Mouse (Mus musculus) brain, embryonic 14.5 days (tissue): ENCODE measurements at regions not wholly inside any gene's neighbourhood (a gene's known extent, or its start where the extent isn't known, plus 50 kb on each side); places are given as distances from the start of the nearest gene placed in this dataset.

Experiments used
- CTCF ChIP-seq: fragments of 200-500 bp; IDR thresholded peaks from 2 replicates; pipeline ENCODE4 v1.5.1; 2012; ENCODE audit warnings: inconsistent platforms, mild to moderate bottlenecking, moderate library complexity, borderline replicate concordance; ENCODE audit not compliant: insufficient read depth, insufficient read length; ENCODE audit errors: extremely low read depth
- POLR2A ChIP-seq: fragments of 200-500 bp; IDR thresholded peaks from 2 replicates; pipeline ENCODE4 v1.6.1; 2012; ENCODE audit warnings: mild to moderate bottlenecking, inconsistent platforms, borderline replicate concordance; ENCODE audit not compliant: poor library complexity, insufficient read depth, insufficient read length, severe bottlenecking; ENCODE audit errors: extremely low read depth

DNA sequence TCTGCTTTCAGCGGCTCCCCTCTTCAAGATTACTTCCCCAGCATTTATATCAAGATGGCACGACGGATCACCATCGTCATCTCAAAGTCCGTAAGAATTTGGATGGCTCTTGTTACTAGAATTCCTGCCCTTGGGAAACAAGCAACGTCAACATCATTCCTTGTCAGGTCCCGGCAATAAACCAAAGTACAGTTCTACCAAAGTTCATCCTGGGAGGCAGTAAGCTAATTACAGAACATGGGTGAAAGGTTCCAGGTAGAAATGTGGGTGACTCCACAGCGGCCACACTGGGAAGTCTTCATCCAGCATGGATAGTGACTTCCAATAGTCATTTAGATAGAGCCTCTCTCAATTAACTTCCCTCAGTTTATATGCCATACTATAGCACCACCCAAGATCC, 110.6 kb downstream of the Gm826 start:
- TF ChIP-seq CTCF: no peak
- no peak for TF ChIP-seq POLR2A
